Mouse (Mus musculus): ENCODE results near the gene Ttc38. TPM values are rescaled to one million over a fixed set of nuclear protein-coding genes. Genes with fewer than 3 reads are reported as not detected.
A peak's percentile ranks its signal among the peaks of the same experiment; 100 is the strongest.

The Ttc38 gene
- 10.8 and 10.9 TPM in 2 replicates for polyA plus RNA-seq (2012; rRNA removed)

DNA sequence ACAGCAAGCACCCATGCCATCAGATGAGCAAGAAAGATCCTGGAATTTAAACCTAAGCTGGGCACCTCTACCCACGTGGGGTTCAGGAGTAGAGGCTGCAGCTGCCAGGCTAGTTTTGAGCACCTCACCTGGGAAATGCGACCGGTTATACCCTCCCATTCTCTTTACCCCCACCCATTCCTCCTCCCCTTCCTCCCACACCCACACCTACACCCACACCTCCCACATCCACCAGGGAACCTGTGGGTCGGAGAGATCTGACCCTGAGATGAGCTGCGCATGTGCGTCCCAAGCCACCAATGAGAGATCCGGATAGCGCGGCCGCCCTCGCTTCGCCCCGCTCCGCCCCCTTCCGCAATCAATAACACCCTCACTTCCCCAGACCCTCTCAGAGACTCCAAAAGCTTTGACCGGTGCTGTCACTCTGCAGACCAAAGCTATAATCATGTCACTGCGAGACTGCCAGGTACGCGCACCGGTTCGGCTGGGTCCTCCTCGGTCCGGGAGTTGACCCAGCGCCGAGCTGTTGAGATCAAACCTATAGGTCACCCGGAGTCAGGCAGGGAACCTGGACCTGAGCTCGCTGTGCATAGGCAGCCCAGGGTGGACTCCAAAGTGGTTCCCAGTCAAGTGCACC is at the start of gene Ttc38:
Gene Ttc38 (plus strand): TSS at position 353 of the 637 bp plus-strand sequence.
- WGBS = under 1% methylated on average over 27 of the region's 27 CpGs
- DNase-seq (ENCODE audit: low read depth, low spot score) = peak; percentile 80

DNA sequence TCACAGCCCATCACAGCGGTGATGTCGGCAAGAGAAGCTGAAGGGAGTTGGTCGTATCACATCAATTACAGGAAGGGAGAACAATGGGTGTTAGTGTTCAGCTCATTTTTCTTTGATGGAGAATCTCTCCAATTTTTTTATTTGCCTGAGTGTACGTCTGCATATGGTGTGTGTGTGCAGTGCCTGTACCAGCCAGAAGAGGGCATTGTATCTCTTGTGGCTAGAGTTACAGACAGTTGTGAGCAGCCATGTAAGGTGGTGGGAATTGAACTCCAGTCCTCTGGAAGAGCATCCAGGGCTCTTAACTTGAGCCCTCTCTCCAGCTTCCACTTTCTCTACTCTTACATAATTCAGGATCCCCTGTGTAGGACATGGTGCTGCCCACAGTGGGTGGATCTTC is 49.0 kb upstream of the Ttc38 start:
- DNase-seq (ENCODE audit: low read depth, low spot score) = no peak
- 94% methylated on average over 4 of the region's 4 CpGs for WGBS

DNA sequence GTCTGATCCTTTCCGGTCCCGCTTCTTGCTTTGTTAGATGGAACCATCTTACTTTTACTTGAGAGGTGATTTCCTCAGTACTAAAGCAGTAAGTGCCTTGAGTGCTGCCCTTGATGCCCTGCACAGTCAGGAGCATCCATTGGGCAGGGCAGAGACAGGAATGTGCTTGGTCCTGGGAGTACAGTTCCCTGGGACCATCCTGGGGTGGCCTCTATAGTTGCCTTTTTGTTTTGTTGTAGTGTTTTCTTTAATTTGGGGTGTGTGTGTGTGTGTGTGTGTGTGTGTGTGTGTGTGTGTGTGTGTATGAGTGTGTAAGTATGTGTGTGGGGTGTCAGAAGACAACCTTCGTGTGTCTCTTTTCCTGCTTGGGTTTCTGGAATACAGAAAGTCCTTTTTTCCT is 47.8 kb upstream of the Ttc38 start:
- no peak for DNase-seq (ENCODE audit: low read depth, low spot score)
- 76% methylated on average over 3 of the region's 3 CpGs for WGBS

DNA sequence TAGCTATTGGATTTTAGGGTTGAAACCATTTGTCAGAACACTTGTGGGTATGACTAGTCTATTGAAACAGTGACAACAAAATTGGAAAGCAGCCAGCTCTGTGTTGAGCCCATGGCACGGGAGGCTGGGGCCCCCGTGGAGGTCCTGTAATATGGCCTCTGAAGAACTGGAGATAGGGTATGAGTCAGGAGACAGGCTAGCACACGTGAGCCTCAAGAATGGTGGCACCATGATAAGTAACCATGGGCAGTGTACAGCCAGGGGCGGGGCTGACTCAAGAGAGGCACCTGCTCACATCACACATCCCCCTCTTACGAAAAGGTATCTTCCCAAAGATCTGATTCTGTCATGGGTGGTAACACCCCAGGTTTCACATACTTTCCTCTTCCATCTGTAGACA is 45.4 kb upstream of the Ttc38 start:
- 64% methylated on average over 5 of the region's 5 CpGs for WGBS
- DNase-seq (ENCODE audit: low read depth, low spot score) = no peak

DNA sequence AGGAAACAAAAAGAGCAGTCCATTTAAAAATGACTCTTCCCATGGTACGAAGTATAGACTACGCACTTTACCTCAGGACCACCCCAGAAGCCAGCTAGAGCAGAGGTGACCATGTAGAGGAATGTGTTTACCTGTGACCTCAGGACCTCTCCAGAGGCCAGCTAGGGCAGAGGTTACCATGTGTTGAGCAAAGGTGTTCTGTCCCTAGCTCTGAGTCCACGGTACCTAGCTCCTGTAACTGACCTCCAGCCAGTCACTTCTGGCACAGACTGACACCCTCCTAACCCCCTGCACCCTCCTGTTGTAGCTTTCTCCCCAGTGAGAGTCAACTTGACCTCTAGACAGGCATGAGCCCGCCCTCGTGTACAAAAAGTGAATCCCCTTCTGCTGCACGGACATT is 44.6 kb upstream of the Ttc38 start:
- DNase-seq (ENCODE audit: low read depth, low spot score) = no peak
- WGBS = 89% methylated on average over 6 of the region's 6 CpGs

DNA sequence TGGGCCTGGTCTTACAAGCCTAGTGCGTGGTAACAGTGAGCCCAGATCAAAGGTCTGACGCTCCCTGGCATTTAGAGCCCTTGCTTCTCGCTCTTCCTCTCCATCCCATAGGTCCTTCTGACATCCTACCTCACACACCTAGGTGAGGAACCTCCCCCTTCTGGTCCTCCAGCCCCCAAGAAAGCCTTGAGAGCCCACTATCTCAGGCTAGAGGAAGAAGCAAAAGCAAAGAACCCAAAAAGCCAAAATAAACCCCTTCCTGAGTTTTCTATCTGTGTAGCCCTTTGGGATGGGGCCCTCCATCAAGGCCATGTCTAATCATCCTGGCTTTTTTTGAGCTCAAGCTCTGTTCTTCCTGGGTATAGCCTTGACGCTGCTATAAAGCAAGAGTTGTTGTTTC is 44.1 kb upstream of the Ttc38 start:
- no peak for DNase-seq (ENCODE audit: low read depth, low spot score)
- 92% methylated on average over 4 of the region's 4 CpGs for WGBS

DNA sequence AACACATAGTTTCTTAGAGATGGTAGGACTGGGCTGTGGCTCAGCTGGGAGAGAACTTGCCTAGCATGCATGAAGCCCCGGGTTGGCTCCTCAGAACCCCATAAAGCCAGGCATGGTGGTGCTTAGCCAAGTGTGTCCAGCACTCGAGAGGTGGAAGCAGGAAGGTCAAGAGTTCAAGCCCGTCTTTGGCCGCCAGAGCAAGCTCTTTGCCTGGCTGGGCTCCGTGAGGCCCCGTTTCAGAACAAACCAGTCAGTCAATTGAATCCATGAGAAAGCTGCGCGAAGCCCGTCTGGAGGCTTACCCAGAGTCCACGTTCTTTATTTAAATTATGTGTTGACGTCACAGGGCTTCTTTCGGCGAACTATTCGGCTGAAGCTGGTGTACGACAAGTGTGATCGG is 43.5 kb upstream of the Ttc38 start:
- 83% methylated on average over 16 of the region's 16 CpGs for WGBS
- no peak for DNase-seq (ENCODE audit: low read depth, low spot score)

DNA sequence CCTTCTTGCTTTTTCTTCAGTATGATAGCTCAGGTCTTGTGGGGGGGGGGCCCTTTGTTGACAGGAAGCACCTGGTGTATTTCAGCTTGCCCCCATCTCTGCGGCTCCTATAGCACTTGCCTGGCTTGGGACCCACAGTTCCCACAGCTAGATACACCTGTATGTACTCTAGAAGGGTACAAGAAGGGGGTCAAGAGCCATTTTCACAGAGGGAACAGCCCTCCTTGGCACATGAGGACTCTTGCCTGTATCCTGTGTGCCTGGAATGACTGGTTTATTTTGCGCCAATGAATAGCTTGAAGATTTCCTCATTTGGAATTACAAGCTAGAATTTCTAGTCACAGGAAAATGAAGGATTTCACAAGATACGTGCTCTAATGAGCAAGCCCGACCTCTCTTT is 40.7 kb upstream of the Ttc38 start:
- WGBS = 90% methylated on average over 4 of the region's 4 CpGs
- no peak for DNase-seq (ENCODE audit: low read depth, low spot score)

DNA sequence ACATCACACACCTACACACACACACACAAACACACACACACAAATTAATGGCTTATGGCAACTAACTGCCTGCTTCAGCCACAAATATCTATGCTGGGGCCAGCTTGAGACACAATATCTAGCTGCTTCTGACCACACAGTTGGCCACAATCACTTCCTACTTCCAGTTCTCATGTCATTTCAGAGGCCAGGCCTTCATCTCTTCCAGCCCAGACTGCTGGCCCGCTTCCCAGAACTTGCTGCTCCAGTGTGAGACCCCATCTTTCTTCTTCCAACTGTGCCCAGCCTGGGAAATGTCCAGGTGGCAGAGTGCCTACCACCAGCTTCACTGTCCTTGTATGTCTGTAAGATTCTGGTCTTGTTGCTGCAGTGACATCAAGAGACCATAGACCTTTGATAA is 39.3 kb upstream of the Ttc38 start:
- WGBS = 77% methylated on average over 1 of the region's 1 CpGs

DNA sequence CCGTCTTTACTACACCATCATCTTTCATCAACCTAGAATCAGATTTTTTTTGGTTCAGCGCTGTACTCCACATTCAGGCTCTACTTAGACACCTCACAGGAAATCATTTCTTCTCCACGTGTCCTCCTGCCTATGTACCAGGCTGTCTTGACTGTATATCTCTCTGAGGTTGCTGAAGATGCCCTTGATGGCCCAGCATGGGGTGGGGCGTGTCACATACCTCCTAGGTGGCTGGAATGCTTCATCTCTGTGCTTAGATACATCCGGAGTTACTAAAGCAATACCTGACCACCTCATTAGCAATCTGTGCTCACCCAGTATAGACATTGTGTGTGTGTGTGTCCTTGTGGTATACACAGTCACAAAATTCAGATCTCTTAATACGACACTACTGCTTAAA is 36.6 kb upstream of the Ttc38 start:
- 74% methylated on average over 6 of the region's 6 CpGs for WGBS
- DNase-seq (ENCODE audit: low read depth, low spot score) = no peak

More for the DNA sequence above, 39.3 kb upstream of the Ttc38 start:
- DNase-seq (ENCODE audit: low read depth, low spot score) = no peak

DNA sequence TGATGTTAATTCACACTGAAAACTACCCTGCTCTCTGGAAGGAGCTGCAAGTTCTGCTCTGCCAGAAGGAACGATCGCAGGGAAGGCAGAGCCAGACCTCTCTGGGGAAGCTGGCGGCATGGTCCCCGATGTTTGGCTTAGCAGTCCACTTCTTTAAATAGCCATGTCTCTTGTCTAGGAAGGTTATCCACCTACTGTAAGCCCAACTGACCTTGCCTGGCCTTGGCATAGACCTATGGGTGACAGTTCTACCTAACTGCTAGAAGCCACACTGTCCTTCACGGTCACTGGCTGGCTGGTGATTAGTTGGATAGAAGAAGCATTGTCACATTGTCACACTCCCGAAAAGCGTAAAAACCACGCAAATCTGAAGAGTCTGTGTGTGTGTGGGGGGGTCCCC is 33.4 kb upstream of the Ttc38 start:
- DNase-seq (ENCODE audit: low read depth, low spot score) = no peak
- WGBS = 94% methylated on average over 8 of the region's 8 CpGs

DNA sequence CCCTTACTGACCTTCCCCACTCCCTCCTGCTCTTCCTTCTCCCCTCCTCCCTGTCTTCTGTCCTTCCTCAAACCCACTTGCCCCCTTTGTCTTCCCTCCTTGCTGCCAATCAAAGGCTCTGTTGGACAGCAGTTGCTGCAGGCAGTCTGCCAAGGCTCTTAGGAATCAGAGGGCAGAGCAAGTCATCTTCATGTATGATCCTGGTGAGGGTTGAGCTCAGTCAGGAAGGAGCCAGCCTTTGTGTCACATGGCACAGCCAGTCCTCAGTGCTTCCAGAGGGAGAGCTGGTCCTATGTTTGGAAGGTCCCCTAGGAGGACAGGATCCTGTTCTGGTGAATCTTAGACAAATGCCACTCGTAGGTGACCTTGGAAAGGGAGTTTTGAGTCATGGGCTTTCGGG is 29.2 kb upstream of the Ttc38 start:
- no peak for DNase-seq (ENCODE audit: low read depth, low spot score)
- 89% methylated on average over 2 of the region's 2 CpGs for WGBS

DNA sequence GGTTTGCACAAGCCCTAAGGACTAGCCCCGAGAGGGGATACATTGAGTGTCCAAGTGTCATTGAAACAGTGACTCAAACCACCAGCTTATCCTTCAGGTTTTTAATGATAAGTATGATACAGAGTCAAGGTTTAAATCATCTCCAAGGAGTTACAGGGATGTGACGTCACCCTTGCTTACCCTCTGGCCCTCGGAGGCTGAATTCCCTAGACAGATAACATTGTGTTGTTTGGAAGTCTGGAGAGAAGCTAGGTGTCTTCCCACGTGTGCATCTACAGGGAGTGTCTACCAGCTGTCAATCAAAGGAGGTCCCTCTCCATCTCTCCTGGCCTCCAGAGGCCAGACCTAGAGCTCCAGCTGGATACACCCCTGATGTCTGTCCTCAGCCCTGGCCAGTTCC is 25.2 kb upstream of the Ttc38 start:
- DNase-seq (ENCODE audit: low read depth, low spot score) = no peak
- 78% methylated on average over 4 of the region's 4 CpGs for WGBS

DNA sequence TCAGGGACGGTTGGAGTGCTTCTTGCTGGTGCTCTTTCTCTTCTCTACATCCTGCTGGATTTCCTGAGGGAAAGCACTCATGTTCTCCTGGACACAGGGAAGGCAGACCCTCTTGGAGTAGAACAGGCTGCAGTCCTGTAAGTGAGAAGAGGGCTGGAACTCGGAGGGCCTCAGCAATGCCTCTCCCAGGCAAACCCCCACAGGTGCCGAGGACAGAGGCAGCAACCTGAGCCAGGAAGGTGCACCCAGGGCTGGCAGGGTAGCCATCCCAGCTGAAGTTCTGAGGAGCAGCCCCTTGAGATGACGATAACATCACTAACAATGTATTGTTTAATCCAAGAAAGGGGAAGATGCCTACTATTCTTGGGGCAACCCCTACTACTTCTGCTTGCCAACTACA is 24.7 kb upstream of the Ttc38 start:
- no peak for DNase-seq (ENCODE audit: low read depth, low spot score)
- 84% methylated on average over 4 of the region's 4 CpGs for WGBS

DNA sequence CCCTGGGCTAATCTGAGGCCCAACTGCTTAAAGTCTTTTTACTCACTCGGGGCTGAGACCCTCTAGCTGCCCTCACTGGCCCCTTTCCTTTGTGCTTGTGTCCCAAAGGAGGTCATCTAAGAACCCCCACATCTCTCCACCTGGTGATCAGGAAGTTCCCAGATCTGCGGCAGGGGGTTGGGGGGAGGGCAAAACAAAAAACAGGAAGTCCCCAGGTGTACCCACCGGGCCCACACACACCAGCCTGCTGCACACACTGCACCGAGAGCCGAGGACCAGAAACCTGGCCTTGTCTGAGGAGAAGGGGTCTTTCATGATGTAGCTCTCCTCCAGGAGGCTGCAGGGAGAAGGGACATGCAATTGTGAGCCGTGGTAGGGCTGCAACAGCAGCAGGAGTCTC is 24.1 kb upstream of the Ttc38 start:
- no peak for DNase-seq (ENCODE audit: low read depth, low spot score)
- 77% methylated on average over 6 of the region's 6 CpGs for WGBS

DNA sequence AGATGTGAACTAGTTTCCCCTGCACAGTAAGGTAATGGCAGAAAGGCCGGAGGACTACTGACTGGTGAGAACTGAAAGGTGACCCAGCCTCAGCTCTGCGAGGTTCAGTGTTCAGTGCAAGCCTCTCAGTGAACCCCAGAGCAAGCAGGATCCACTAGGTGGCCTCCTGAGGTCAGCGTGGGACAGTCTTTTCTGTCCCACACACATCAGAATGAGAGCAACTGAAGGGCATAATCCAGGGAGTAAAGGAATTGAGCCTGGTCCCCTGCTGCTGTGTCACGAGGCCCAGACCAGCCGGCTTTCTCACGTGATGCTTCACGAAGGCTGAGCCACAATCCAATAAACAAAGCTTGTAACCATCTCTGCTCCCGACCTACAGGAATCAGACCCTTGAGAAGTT is 23.7 kb upstream of the Ttc38 start:
- WGBS = 77% methylated on average over 8 of the region's 8 CpGs

DNA sequence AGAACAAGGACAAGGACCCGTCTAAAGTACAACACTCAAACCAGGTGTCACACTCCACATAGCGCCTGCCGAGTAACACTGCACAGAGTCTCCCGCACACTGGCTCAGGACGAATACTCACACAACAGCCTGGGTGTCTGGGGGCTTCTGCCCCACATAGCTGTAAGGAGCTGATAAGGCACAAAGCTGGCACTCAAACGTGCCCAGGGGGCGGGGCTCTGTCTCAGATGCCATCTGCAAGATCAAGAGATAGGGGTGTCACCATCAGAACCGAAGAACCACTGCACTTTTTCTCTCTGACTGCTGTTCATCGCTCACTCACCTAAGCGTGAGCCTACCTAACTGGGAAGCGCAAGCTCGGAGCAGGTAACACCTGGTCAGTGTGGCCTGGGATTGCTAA is 23.0 kb upstream of the Ttc38 start:
- WGBS = 84% methylated on average over 12 of the region's 12 CpGs
- no peak for DNase-seq (ENCODE audit: low read depth, low spot score)

More for the DNA sequence above, 23.7 kb upstream of the Ttc38 start:
- no peak for DNase-seq (ENCODE audit: low read depth, low spot score)

DNA sequence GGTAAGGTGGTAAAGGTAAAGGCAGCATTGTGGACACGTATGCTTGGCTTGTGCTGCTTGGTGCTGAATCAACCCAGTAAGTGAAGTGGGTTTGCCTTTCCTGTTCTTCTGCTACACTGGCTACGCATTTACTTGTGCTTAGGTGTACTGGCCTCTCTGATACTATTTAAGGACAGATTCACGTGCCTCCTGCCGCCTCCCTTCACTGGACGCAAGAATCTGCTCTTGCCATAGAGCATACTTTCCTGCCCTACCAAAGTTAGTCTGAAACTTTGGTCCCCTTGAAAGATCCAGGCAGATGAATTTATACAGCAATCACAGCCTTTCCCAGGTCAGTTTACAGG is 21.7 kb upstream of the Ttc38 start:
- DNase-seq (ENCODE audit: low read depth, low spot score) = no peak
- 27% methylated on average over 5 of the region's 5 CpGs for WGBS

DNA sequence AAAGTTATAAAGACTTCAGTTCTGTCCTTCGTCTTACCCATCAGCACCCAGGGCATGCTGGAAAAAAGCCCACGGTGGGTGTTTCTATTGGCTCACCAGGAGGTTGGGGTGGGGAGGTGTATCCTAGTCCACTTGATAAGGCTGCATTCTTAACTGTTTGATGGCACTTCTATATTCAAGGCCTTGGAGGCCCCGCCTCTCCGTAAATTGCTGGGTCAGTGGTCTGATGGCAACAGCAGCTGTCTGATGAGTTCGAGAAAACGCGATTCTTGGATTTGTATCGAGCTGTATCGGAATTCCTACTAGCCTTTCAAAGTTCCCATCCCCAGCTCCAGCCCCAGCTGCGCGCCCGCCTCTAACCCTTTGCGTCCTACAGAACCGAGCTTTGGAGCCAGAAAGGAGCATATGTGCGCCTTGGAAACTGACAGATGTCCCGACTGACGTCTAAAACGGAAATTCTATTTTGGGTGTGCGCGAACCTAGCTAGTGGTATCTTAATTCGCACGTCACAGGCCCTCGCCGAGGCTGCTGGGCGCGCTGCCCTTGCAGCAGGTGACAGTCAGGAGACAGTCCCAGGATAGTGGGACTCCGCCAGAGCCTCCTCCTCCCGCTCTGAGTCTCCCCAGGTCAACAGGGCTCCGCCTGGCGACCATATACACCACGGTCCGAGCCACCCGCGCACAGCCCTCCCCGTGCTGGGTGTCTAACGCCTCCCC is 21.1 kb upstream of the Ttc38 start:
- 2% methylated on average over 36 of the region's 36 CpGs for WGBS
- DNase-seq (ENCODE audit: low read depth, low spot score) = peak; percentile 44

DNA sequence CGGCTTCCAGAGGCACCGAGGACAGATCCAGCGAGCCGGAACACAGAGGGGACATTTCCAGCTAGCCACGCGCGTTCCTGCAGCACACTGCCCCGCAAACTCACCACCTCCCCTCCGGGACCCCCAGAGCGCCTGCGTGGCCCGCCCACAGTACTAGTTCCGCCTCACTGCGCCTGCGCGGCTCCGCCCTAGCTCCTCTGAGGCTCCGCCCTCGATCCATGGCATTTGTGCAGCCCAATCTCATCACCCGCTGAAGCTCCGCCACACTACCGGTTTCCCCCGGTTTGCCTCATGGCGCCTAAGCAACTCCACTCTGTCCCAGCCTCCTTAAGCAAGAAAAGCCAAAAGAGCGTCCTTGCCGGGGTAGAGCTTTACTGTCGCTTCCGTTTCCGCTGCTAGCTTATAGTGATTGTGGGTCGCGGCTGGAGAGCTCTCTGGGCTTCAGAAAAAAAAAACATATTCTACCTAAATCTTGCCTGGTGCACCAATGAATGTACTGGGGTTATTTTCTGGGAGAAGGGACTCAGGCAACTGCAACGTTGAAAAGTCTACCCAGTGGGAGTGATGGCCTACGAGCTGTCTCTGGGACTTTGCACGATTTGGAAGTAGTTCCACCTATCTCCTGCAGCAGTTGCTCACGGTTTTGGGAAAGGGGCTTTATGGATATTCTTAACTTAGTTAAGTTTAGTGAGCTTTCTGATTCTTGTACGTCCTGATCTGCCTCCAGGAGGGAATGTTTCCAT is 20.4 kb upstream of the Ttc38 start, which contains the start of gene Cdpf1:
Gene Cdpf1 (minus strand): TSS at position 163 of the 743 bp plus-strand sequence.
- peak; percentile 92 for DNase-seq (ENCODE audit: low read depth, low spot score)
- 2% methylated on average over 36 of the region's 36 CpGs for WGBS

DNA sequence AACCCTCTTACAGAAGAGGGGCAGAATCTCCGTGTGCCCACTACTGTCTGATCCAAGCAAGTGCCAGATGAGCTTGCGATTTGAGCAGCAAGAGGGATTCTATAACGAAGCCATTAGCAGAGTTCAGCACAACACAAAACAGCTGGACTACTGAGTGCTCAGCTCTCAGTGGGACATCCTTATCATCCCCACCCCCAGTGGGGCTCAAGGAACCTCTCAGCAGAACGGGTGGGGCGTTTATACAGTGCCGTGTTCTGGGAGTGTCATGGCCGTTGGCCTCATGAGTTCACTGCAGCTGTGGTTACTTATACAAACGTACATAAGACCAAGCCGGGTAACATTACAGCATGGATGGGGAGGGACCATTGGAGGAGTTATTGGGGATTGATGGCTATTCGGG is 18.7 kb upstream of the Ttc38 start:
- peak; percentile 43 for DNase-seq (ENCODE audit: low read depth, low spot score)
- WGBS = 31% methylated on average over 10 of the region's 10 CpGs
